Mouse (Mus musculus) neural tube, embryonic 12.5 days (tissue): Measurements from ENCODE around the gene Ubb. TPM values are rescaled to one million over a fixed set of nuclear protein-coding genes. Genes with fewer than 3 reads are reported as not detected.

Experiments used
- ATAC-seq: fragments of 200-750 bp; cut with Nextera tagmentation; 2 replicates; pipeline ENCODE4 v1.8.0; 2017; ENCODE audit warnings: low read depth, mild to moderate bottlenecking, moderate TSS enrichment, moderate library complexity; ENCODE audit not compliant: low FRiP score
- H3K27ac ChIP-seq: fragments of 300-500 bp; sonication (generic); 2 replicates; pipeline ENCODE4 v1.5.1; 2016
- H3K27me3 ChIP-seq: fragments of 300-500 bp; sonication (generic); replicated peaks from 2 replicates; pipeline ENCODE4 v1.6.1; 2016; ENCODE audit warnings: mild to moderate bottlenecking
- H3K36me3 ChIP-seq: fragments of 300-500 bp; sonication (generic); 2 replicates; pipeline ENCODE4 v1.6.1; 2016; ENCODE audit warnings: mild to moderate bottlenecking
- H3K4me1 ChIP-seq: fragments of 300-500 bp; sonication (generic); 2 replicates; pipeline ENCODE4 v1.6.1; 2016
- H3K4me2 ChIP-seq: fragments of 300-500 bp; sonication (generic); replicated peaks from 2 replicates; pipeline ENCODE4 v1.6.1; 2016; ENCODE audit warnings: mild to moderate bottlenecking
- H3K4me3 ChIP-seq: fragments of 300-500 bp; sonication (generic); 2 replicates; pipeline ENCODE4 v1.5.1; 2016
- H3K9ac ChIP-seq: fragments of 300-500 bp; sonication (generic); 2 replicates; pipeline ENCODE4 v1.6.1; 2016; ENCODE audit warnings: mild to moderate bottlenecking
- H3K9me3 ChIP-seq: fragments of 300-500 bp; sonication (generic); 2 replicates; pipeline ENCODE4 v1.6.1; 2016; ENCODE audit warnings: mild to moderate bottlenecking
- WGBS: fragments of 180-500 bp; shearing (Covaris S2); methylation state at CpG from one replicate; pipeline ENCODE4 v1.1.7; 2016; 5-methylcytosine and 5-hydroxymethylcytosine counted together
- polyA plus RNA-seq: library from polyadenylated mRNA; unstranded; fragments of >200 nt; fragmentation: Nextera tagmentation; extraction: Ambion mirVana; gene quantifications from 2 replicates; pipeline ENCODE4 v1.2.1, GENCODE M21; 2016

Gene Ubb
- polyA plus RNA-seq, 1 experiment from 2014 or later: 4,014 TPM

DNA sequence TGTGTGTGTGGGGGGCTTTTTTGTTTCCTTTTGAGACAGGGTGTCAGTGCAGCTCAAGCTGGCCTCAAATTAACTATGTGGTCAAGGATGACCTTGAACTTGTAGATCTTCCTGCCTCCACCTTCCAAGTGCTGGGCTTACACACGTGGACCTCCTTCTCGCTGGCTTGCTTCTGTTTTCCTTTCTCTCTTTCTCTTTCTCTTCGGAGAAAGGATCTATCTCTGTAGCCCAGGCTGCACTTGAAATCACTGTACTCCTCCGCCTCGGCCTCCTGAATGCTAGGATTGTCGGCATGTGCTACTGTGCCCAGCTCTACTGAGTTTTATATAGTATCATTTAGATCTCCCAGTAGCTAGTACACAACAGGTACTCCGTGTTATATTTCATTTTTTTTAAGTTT is 13.4 kb upstream of the Ubb start:
- ATAC-seq: no peak
- peak overlapping the region; percentile 11 for H3K4me3 ChIP-seq

DNA sequence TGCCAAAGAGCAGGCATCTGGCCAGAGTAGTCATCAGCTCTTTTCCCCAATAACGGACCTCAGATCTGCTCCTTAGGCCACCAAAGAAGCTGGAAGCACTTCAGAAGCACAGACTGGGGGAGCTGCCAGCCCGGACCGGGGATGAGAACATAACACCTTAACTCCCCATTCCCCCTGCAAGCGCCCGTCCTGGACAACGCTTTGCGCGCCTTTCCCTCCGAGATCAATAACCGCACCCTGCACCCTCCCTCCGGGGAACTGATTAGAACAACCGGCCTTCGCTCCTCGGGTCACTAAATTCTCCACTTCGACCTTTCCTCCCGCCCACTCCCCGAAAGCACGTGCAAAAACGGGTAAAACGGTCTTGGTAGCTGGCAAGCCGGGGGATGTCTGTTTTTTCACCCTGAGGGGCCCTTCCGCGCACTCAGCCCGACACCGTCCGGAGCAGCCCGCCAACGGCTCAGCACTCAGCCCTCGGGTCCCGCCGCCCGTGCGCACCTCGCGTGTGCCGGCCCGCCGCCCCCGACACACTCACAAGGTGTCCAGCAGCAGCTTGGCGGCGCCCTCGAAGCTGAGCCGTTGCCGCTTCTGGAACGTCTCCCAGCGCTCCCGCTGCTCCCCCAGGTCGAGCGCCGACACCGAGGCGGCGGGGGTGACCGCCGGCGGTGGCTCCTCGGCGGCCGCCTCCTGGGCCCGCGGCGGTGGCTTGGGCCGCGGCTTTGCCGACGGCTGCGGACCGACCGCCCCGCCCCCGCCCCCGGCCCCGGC is 12.5 kb upstream of the Ubb start:
- Histone ChIP-seq H3K4me2 (peak overlapping the region; percentile 91), H3K36me3 (peaks cover 4% of the 10 kb centered on the region; the same call in 1 of the 2 replicates), H3K9ac (peak overlapping the region; percentile 98), H3K4me3 (peak overlapping the region; percentile 82), H3K27ac (peak overlapping the region; percentile 59), H3K27me3 (no peaks in the 10 kb centered on the region), H3K9me3 (no peaks in the 10 kb centered on the region), H3K4me1 (peaks cover 11% of the 10 kb centered on the region; the same call in 1 of the 2 replicates)
- ATAC-seq: peak; percentile 86
- WGBS: under 1% methylated on average over 70 of the region's 73 CpGs

More for the DNA sequence above, 13.4 kb upstream of the Ubb start:
- H3K9me3 ChIP-seq: no peaks in the 10 kb centered on the region
- peak overlapping the region; percentile 91 for H3K4me2 ChIP-seq
- 0 out of 2 replicates have a peak overlapping the region, but pooled peaks have one; percentile 6 for H3K9ac ChIP-seq
- 22% methylated on average over 7 of the region's 7 CpGs for WGBS
- H3K4me1 ChIP-seq: peaks cover 11% of the 10 kb centered on the region; the same call in 1 of the 2 replicates
- H3K27me3 ChIP-seq: no peaks in the 10 kb centered on the region
- peaks cover 4% of the 10 kb centered on the region; the same call in 1 of the 2 replicates for H3K36me3 ChIP-seq
- no peak overlapping the region for H3K27ac ChIP-seq

DNA sequence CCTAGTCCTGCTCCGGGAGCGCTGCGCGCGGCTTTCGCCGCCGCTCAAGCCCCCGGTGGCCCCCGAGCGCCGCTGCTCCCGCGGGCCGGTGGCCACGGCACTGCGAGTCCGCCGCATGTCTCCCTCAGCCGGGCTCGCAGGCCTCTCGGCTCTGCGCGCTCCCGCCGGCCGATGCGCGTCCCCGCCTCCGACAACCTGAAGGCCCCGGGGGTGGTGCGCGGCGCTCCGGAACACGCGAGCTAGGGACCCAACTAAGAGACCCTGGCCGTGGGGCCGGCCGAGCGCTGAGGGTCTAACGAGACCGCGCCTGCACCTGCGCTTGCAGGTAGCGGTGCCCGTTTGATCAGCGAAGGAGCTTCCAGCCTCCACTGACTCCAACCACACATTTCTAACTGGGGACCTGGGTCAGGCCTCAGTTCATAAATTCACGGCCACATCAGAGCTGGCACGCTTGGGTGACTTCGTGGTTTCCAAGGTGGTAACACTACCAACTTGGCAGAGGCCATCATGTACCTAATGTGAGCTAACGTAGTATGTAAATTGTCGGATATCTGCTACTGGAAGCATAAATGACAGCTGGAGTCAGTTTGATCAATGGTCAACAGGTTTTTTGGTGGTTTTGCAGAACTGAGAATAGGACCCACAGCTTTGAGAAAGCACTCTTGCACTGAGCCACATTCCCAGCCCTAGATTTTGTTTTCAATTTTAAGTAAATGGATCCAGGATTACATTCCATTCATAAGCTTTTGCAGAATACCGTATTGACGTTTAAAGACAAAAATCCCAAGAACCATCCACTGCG is 11.7 kb upstream of the Ubb start, which contains the start of gene Cenpv:
TSS of gene Cenpv (minus strand) at position 173 of the 802 bp plus-strand sequence.
- no peaks in the 10 kb centered on the region for H3K27me3 ChIP-seq
- H3K4me1 ChIP-seq: peaks cover 11% of the 10 kb centered on the region; the same call in 1 of the 2 replicates
- no peaks in the 10 kb centered on the region for H3K36me3 ChIP-seq
- no peaks in the 10 kb centered on the region for H3K9me3 ChIP-seq
- peak within 1 kb of the TSS; percentile 82 for H3K4me3 ChIP-seq
- ATAC-seq: peak; percentile 77
- peak within 1 kb of the TSS; percentile 98 for H3K9ac ChIP-seq
- peak within 1 kb of the TSS; percentile 59 for H3K27ac ChIP-seq
- peak within 1 kb of the TSS; percentile 91 for H3K4me2 ChIP-seq
- WGBS: 6% methylated on average over 57 of the region's 57 CpGs

DNA sequence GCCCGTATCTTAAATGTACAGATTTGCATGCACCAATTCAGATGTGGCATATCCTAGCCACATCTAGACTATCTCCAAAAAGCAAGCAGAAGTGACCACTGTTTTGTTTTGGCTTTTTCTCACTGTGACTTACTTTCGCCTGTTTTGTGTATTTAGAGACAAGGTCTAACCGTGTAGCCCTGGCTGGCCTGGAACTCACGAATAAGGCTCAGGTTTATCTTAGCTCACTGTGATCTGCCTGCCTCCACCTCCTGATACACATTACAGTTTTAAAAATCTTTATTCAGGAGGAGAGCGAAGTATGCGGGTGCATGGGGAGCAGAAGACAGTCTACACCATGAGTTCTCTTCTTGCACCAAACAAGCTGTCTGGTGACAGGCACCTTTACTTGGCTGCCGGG is 10.8 kb upstream of the Ubb start:
- Histone ChIP-seq H3K9ac (no peak overlapping the region), H3K27me3 (no peaks in the 10 kb centered on the region)
- WGBS: 81% methylated on average over 7 of the region's 7 CpGs

DNA sequence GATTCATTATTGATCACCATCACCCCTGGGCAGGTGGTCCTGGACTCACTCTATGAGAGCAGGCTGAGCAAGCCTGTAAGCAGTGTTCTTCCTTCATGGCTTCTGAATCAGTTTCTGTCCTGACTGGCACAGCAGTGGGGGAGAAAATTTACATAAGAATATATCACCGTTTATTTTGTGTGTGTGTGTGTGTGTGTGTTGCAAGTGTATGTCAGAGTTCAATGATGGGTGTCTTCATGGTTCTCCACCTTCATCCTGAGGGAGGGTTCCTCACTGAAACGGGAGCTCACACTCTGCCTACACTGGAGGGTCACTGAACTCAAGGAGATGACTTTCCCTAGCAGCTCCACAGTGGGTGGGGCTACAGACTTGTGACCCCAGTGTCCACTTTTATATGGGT is 10.0 kb upstream of the Ubb start:
- Histone ChIP-seq H3K36me3 (no peaks in the 10 kb centered on the region), H3K9ac (no peak overlapping the region), H3K27me3 (no peaks in the 10 kb centered on the region), H3K27ac (no peak overlapping the region), H3K9me3 (no peaks in the 10 kb centered on the region), H3K4me3 (no peak overlapping the region), H3K4me1 (peaks cover 11% of the 10 kb centered on the region; the same call in 1 of the 2 replicates), H3K4me2 (no peak overlapping the region)
- no peak for ATAC-seq
- 59% methylated on average over 2 of the region's 2 CpGs for WGBS

More for the DNA sequence above, 10.8 kb upstream of the Ubb start:
- ATAC-seq: no peak
- no peak overlapping the region for H3K4me2 ChIP-seq
- no peaks in the 10 kb centered on the region for H3K36me3 ChIP-seq
- no peaks in the 10 kb centered on the region for H3K9me3 ChIP-seq
- H3K4me3 ChIP-seq: no peak overlapping the region
- no peak overlapping the region for H3K27ac ChIP-seq
- H3K4me1 ChIP-seq: peaks cover 11% of the 10 kb centered on the region; the same call in 1 of the 2 replicates

DNA sequence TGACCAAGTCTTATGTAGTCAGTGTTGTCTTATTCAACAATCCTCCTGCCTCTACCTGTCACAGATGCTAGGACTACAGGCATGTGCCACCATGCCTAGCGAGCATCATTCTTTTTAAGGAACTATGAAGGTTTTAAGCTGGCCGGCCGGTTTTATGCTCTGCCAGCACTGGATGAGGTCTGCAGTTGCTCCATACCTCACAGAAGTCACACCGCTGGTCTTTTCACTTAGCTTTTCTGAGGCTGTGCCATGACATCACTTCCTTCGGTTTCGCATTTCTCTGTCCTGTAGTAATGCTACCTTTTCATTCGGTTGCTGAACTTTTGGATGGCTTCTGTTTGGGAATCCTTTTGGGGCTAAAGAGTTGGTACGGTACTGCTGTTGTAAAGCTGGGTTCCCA is 9.4 kb upstream of the Ubb start:
- Histone ChIP-seq H3K4me3 (no peak overlapping the region), H3K4me1 (peaks cover 11% of the 10 kb centered on the region; the same call in 1 of the 2 replicates), H3K36me3 (no peaks in the 10 kb centered on the region), H3K9ac (no peak overlapping the region), H3K9me3 (no peaks in the 10 kb centered on the region), H3K27ac (no peak overlapping the region), H3K4me2 (no peak overlapping the region), H3K27me3 (no peaks in the 10 kb centered on the region)
- 85% methylated on average over 8 of the region's 8 CpGs for WGBS
- ATAC-seq: no peak

DNA sequence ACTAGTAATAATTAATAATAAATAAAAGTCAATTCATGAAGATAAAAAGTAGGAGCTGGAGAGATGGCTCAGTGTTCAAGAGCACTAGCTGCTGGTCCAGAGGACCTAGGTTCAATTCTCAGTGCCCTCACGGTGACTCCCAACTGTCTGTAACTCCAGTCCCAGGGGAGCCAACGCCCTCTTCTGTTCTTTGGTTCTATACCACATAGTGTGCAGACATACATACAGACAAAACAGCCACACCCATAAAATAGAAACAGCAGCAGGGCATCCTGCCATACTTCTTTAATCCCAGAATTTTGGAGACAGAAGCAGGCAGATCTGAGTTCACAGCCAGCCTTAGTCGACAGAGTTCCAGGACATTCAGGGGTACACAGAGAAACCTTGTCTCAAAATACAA is 7.0 kb upstream of the Ubb start:
- no peak for ATAC-seq
- Histone ChIP-seq H3K9me3 (no peaks in the 10 kb centered on the region), H3K27ac (no peak overlapping the region), H3K9ac (no peak overlapping the region), H3K27me3 (no peaks in the 10 kb centered on the region), H3K4me2 (no peak overlapping the region), H3K4me3 (no peak overlapping the region), H3K36me3 (no peaks in the 10 kb centered on the region), H3K4me1 (0 out of 2 replicates have a peak, but pooled peaks cover under 1% of the 10 kb centered on the region)
- WGBS: 88% methylated on average over 3 of the region's 3 CpGs

DNA sequence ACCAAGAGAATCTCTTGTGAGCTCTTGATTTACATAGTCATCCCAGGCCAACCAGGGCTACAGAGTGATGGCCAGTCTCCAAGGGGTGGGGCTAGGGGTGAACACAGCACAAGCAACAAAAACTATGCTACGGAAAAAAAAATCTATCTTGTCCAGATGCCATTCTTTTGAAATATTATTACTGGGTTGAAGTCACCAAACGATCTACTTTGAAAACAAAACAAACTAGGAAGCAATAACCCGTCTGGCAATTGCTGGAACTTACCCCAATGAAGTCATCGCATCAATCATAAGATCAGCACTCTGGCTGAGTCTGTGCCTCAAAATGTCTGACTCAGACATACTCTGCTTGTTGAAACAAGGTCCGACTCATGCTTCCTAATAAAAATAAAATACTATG is 1.2 kb upstream of the Ubb start:
- ATAC-seq: no peak
- no peaks in the 10 kb centered on the region for H3K27me3 ChIP-seq
- H3K4me2 ChIP-seq: peak overlapping the region; percentile 82
- no peaks in the 10 kb centered on the region for H3K9me3 ChIP-seq
- H3K36me3 ChIP-seq: peaks cover 17% of the 10 kb centered on the region
- WGBS: 27% methylated on average over 5 of the region's 5 CpGs
- H3K27ac ChIP-seq: peak overlapping the region; percentile 97; the same call in 1 of the 2 replicates
- peak overlapping the region; percentile 94 for H3K9ac ChIP-seq
- peaks cover 26% of the 10 kb centered on the region for H3K4me1 ChIP-seq
- H3K4me3 ChIP-seq: peak overlapping the region; percentile 61

DNA sequence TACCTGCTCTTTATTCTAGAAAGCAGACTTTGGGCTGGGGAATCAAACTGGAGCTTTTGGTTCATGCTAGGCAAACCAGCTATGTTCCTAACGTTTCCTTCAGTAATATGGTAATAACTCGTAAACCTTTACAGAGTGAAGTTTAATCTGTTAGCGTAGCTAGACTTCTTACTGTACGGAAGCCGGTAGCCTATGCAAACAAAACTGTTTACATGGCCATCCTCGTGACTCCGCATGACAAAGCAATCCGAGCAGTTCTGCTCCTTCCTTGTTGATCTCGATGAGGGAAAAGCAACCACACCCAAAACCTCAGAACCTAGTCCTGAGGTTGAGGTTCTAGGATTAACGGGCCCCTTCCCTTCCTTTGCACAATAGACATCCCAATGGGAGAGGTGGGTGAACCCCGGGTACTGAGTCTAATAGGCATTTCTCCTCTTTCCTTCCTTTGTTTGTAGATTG is 715 bp upstream of the Ubb start:
- WGBS: 6% methylated on average over 11 of the region's 11 CpGs
- Histone ChIP-seq H3K9me3 (no peaks in the 10 kb centered on the region), H3K27ac (peak overlapping the region; percentile 97), H3K4me3 (peak overlapping the region; percentile 61), H3K36me3 (peaks cover 22% of the 10 kb centered on the region), H3K4me1 (peaks cover 30% of the 10 kb centered on the region), H3K9ac (peak overlapping the region; percentile 94), H3K27me3 (no peaks in the 10 kb centered on the region), H3K4me2 (peak overlapping the region; percentile 82)
- ATAC-seq: peak; percentile 35

DNA sequence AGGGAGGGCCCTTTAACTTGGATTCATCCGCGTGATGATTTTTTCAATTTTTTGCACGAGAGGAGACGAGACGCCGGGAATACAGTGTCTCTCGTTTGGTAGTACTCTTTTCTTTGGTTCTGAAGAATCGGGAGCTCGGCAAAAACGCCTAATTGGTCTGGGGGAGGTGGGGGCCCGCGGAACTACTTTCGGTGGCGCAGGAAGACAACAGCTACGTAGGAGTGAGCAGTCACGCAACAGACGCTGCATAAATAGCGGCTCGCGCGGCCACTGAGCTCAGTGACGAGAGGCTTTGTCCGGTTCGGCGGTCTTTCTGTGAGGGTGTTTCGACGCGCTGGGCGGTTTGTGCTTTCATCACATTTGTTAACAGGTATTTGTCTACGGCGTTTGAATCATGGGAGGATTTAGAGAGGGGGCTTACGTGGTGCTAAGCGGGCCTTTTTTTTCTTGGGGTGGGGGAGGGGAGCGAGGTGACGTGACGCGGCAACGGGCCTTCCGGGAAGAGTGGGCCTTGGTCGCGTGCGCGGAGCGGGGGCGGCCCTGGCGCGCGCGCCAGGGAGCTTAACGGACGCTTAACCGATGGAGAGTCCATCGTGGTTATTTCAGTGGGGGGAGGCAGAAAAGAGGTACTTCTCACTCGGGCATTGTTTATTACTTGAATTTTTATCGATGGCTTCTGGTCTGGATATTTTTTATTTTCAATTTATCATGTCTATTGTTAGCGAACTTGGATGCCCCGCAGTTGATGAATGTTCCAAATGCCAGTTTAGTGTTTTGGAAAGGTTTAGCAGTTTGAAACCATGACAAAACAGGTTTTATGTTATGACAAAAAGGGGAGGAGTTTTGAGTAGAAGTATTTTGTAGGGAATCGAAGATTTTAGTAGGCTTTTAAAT is 502 bp downstream of the Ubb start:
- H3K4me2 ChIP-seq: peak overlapping the region; percentile 82
- no peaks in the 10 kb centered on the region for H3K9me3 ChIP-seq
- peak; percentile 89 for ATAC-seq
- peaks cover 25% of the 10 kb centered on the region for H3K36me3 ChIP-seq
- peak overlapping the region; percentile 61 for H3K4me3 ChIP-seq
- H3K4me1 ChIP-seq: peaks cover 35% of the 10 kb centered on the region
- under 1% methylated on average over 58 of the region's 58 CpGs for WGBS
- peak overlapping the region; percentile 68 for H3K27ac ChIP-seq
- H3K9ac ChIP-seq: peak overlapping the region; percentile 82
- H3K27me3 ChIP-seq: no peaks in the 10 kb centered on the region

DNA sequence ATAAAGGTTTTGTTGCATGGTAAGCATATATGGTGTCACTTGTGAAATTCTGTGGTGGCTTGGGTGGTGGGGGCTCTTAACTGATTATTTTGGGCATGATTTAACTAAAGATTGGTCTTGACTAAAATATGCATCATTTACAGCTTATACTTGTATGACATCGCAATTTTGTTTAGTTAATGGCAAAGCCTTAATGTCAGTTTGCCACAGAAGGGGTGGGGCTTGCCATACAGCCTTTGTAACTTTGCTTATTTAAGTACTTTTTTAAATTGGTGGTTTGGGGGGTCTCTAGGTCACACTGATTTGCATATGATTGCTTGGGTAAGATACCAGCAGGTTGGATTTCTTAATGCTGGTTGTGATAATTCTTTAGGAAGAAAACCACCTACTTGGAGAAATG is 2.2 kb downstream of the Ubb start:
- Histone ChIP-seq H3K27ac (no peak overlapping the region), H3K27me3 (no peaks in the 10 kb centered on the region), H3K9me3 (no peaks in the 10 kb centered on the region), H3K36me3 (peaks cover 25% of the 10 kb centered on the region), H3K4me2 (peak overlapping the region; percentile 97), H3K4me3 (peak overlapping the region; percentile 46), H3K9ac (peak overlapping the region; percentile 54), H3K4me1 (peaks cover 35% of the 10 kb centered on the region)
- WGBS: 51% methylated on average over 1 of the region's 1 CpGs
- ATAC-seq: no peak
